Mouse (Mus musculus): ENCODE results near the gene Sppl3. TPM values are rescaled to one million over a fixed set of nuclear protein-coding genes. Genes with fewer than 3 reads are reported as not detected.

The Sppl3 gene
- 100 to 1,000 TPM; 104 to 106 TPM for total RNA-seq (2021)
- long read RNA-seq, experiment 1, transcript Sppl3-201 (11 exons, 3,204 nt), result major isoform, 183 of 210 reads
- long read RNA-seq, experiment 1, partial matches to known transcripts, result 10 of 210 reads
- long read RNA-seq, experiment 1, other reads (novel, unspliced or antisense), result 17 of 210 reads
- long read RNA-seq, experiment 2, transcript Sppl3-201 (11 exons, 3,204 nt), result major isoform, 174 of 200 reads
- long read RNA-seq, experiment 2, partial matches to known transcripts, result 11 of 200 reads
- long read RNA-seq, experiment 2, other reads (novel, unspliced or antisense), result 15 of 200 reads

DNA sequence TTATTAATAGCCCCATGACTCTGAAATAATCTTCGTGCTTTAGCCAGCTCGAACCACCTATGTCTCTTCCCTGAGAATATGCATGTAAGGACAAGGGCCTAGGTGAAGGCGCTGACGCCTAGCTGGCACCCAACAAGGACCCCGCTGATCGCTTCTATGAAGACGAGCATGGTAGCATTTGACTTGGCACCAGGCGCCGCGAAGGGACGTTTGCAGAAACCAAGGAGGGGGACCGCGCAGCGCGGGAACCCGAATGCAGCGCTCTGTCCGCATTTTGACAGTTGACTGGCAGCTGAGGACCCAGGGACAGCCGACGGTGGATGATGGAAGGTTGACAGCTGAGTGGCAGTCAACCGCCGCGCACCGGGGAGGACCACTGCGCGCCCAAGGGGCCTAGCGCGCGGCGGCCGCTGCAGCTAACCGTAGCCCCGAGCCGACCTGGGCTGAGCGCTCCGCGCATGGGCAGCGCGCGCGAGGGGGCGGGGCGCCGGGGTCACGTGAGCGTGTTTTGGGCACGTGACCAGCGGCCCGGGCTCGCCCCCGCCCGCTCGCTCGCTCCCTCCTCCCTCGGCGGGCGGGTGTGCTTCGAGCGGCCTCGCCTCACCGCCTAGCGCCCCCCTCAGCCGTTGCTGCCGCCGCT is at the start of gene Sppl3:
TSS of gene Sppl3 (plus strand) at position 561 of the 640 bp plus-strand sequence.
- intact Hi-C loops (cut with DNase I), result loop anchor here (5.0 kb wide), 1 partner anchor 67 kb away; no protein-coding TSS in a partner anchor
- DNase-seq (ENCODE audit: low spot score in 2 of 2), result peak; percentile 93 to 96

GRCm38 (mm10) chr5:114961590-114962360 is 49.2 kb upstream of the Sppl3 start:
- intact Hi-C loops (cut with DNase I), result no loop called here
- no peak for DNase-seq (ENCODE audit: low spot score in 2 of 2)

DNA sequence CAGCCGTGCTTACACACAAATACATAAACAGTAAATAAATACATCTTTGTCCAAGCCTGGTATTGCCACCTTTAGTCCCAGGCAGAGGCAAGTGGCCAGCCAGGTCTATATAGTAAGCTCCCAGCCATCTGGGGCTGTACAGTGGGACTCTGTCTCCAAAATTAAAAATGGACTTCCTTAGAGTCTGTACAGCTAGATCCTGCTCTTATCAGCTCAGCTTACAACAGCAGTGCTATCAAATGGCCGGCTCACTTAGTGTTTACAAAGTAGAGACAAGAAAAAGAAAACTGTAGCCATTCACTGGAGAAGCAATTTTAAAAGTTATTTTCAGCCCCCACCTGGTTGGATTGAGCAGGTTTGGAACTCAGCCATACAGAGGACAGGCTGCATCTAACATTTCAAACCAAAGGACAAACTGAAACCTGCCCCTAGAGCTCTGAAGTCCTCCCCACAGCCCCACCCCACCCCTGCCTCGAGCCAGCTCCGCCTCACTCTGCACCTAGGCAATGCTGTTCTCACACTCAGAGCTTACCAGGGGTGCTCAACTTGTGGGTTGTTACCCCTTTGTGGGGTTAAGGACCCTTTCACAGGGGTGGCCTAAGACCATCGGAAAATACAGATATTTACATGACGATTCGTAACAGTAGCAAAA is 46.5 kb upstream of the Sppl3 start:
- DNase-seq (ENCODE audit: low spot score in 2 of 2), result no peak
- intact Hi-C loops (cut with DNase I), result no loop called here

- intact Hi-C loops (cut with DNase I), result no loop called here
- no peak for DNase-seq (ENCODE audit: low spot score in 2 of 2)
Observed at GRCm38 (mm10) chr5:114964967-114965898, 45.7 kb upstream of the Sppl3 start.

DNA sequence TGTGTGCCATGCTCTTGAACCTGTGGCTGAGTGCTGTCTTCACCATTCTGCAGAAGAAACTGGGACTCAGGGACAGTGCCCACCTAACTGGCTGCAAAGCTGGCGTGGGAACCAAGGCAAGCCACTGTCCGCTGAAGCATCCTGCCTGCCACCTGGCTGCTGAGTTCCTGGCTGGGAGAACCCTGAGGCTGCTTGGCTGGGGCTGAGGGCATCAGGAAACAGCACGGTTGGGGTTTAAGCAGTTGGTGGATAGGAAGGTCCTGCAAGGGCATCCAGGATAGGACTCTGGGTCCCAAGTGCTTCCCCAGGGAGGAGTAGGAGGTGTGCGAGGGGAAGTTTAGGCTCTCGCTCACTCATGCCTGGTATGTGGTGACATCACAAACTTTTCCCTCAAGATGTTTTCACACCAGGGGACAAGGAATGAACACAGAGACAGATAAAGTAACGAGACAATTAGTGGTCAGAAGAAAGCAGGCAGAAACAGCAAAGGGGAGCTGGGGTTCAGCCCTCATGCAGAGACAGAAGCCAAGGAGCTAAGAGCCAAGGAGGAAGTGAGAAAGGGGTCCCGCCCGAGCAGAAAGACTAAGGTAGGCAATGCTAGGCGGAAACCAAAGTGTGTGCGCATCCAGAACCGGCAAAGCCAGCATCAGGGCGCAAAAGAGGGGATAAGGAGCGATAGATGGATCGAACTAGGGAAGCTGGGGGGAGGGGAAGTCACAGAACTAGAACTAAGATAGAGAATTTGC is 43.2 kb upstream of the Sppl3 start:
- intact Hi-C loops (cut with DNase I), result no loop called here
- no peak for DNase-seq (ENCODE audit: low spot score in 2 of 2)

- intact Hi-C loops (cut with DNase I), result no loop called here
- no peak for DNase-seq (ENCODE audit: low spot score in 2 of 2)
Observed at GRCm38 (mm10) chr5:114968651-114969050, 42.3 kb upstream of the Sppl3 start.

- intact Hi-C loops (cut with DNase I), result no loop called here
- no peak for DNase-seq (ENCODE audit: low spot score in 2 of 2)
Observed at GRCm38 (mm10) chr5:114969064-114969463, 41.9 kb upstream of the Sppl3 start.

DNA sequence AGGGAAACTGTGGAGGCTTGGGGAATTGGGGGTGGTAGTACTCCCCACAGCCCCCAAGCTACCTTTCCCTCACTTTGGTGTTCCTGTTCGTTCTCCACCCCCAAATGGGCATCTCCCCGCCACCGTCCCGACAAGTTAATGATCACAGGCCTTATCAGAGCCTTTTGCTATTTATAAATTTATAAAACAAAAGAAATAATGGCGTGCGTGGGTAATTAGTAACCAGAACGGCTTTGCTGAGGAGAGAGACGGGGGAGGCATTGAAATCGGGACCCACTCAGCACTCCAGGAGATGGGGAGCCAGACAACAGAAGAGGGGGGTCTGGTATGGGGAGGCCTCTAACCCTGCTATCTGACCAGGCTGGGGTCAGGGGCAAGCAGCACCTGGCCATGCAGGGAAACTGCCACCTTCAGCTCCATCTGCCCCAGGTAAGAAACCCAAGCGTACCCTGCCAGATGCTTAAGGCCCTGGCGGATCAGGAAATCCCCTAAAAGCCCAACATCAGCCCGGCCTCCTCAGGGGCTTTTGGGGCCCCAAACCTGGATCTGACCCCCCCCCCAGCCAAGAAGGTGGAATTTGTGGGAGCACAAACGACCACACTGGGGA is 41.2 kb upstream of the Sppl3 start:
- DNase-seq (ENCODE audit: low spot score in 2 of 2), result no peak
- intact Hi-C loops (cut with DNase I), result loop anchor here (10.0 kb wide), 1 partner anchor 195 kb away; no protein-coding TSS in a partner anchor

GRCm38 (mm10) chr5:114970824-114971227 is 40.1 kb upstream of the Sppl3 start, which contains the start of gene Hnf1a:
Hnf1a (minus strand) TSS chr5:114971094.
- intact Hi-C loops (cut with DNase I), result loop anchor here (10.0 kb wide), 1 partner anchor 194 kb away; no protein-coding TSS in a partner anchor
- DNase-seq (ENCODE audit: low spot score in 2 of 2), result no peak

GRCm38 (mm10) chr5:114972201-114972600 is 38.7 kb upstream of the Sppl3 start:
- intact Hi-C loops (cut with DNase I), result loop anchor here (10.0 kb wide), 1 partner anchor 193 kb away; no protein-coding TSS in a partner anchor
- no peak for DNase-seq (ENCODE audit: low spot score in 2 of 2)

GRCm38 (mm10) chr5:114973131-114973530 is 37.8 kb upstream of the Sppl3 start:
- no peak for DNase-seq (ENCODE audit: low spot score in 2 of 2)
- intact Hi-C loops (cut with DNase I), result loop anchor here (10.0 kb wide), 1 partner anchor 192 kb away; no protein-coding TSS in a partner anchor

- intact Hi-C loops (cut with DNase I), result loop anchor here (10.0 kb wide), 1 partner anchor 188 kb away; no protein-coding TSS in a partner anchor
Observed at GRCm38 (mm10) chr5:114976935-114977334, 34.0 kb upstream of the Sppl3 start.

DNA sequence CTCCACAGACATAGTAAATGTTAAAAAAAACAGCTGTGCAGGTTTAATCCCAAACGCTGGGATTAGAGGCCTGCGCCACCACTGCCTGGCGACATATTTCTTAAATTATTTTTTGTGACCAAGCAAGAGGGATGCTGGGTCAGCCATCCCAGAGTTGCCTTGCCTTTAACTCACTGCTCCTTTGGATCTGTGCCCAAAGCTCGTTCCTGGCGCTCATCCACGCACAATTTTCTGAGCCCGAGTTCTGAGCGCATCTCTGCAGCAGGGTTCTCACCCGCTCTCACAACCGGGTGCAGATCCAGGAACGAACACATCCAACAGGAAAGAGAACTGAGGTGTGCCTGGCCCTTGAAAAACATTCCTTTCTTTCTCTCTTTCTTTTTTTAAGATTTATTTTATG is 32.5 kb upstream of the Sppl3 start:
- DNase-seq (ENCODE audit: low spot score in 2 of 2), result peak; percentile 17 to 32
- intact Hi-C loops (cut with DNase I), result loop anchor here (2.0 to 10.0 kb wide), 3 partner anchors 98 to 258 kb away; no protein-coding TSS in a partner anchor

More at GRCm38 (mm10) chr5:114976935-114977334, 34.0 kb upstream of the Sppl3 start:
- no peak for DNase-seq (ENCODE audit: low spot score in 2 of 2)

GRCm38 (mm10) chr5:114978888-114979249 is 32.1 kb upstream of the Sppl3 start:
- intact Hi-C loops (cut with DNase I), result loop anchor here (2.0 to 10.0 kb wide), 3 partner anchors 98 to 258 kb away; no protein-coding TSS in a partner anchor
- DNase-seq (ENCODE audit: low spot score in 2 of 2), result peak; percentile 31 to 40

- intact Hi-C loops (cut with DNase I), result loop anchor here (2.0 to 10.0 kb wide), 3 partner anchors 97 to 257 kb away; no protein-coding TSS in a partner anchor
- DNase-seq (ENCODE audit: low spot score in 2 of 2), result peak; percentile 80 to 82
Observed at GRCm38 (mm10) chr5:114979250-114980121, 31.5 kb upstream of the Sppl3 start.

DNA sequence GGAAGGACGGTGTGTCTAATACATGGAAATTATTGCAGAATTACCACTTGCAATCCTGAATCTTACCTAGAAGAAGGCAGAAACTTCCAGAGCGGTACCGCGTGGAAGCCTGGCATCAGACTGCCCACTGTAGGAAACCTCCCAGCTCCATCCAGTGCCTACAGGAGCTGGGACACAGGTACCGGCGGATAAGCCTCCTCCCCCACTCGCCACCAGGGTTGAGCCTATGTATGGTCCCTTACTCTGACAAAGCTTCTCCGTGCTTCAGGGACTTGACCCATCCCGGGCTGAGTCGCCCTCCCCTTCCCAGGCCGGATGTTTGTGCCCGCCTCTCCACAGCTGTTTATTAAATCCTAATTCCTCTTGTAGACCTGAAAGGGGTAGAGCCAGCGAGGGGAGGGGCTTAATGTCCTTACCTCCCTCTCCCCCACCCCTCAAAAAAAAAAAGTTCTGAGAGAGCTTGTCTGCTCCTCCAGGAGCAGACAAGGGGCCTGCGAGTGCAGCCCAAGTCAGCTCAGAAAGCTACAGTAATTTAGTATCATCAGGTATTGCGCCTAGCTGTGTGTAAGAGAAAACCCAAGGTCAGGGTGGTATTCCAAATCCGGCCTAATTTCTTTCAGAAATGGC is 30.7 kb upstream of the Sppl3 start:
- intact Hi-C loops (cut with DNase I), result no loop called here
- no peak for DNase-seq (ENCODE audit: low spot score in 2 of 2)

Data from left cerebral cortex, postnatal 14 days (tissue).